Mouse (Mus musculus): Measurements from ENCODE around the gene Epb41l5.

GRCm38 (mm10) chr1:119584974-119585373 is 63.8 kb downstream of the Epb41l5 start:
- no peak for TF ChIP-seq CTCF (IDR thresholded peaks at IDR 0.05; ENCODE audit: borderline replicate concordance, extremely low read depth, insufficient read depth, insufficient read length)
- no peak for TF ChIP-seq POLR2A (IDR thresholded peaks at IDR 0.05; ENCODE audit: borderline replicate concordance, extremely low read depth, insufficient read depth, insufficient read length, poor library complexity, severe bottlenecking)

Measured in brain, embryonic 14.5 days (tissue).